Mouse (Mus musculus) splenic B cell, adult 2 months (primary cell): ENCODE measurements around the gene Grik4.

Source experiments
- DNase-seq: peaks from one replicate; pipeline ENCODE4 v3.0.0-alpha.2; 2011; ENCODE audit warnings: low read depth, low spot score
- H3K27me3 ChIP-seq: 2 replicates; pipeline ENCODE4 v1.6.1; 2012; ENCODE audit warnings: mild to moderate bottlenecking, low read length, moderate library complexity, mixed read lengths; ENCODE audit not compliant: control insufficient read depth, poor library complexity, insufficient read depth, severe bottlenecking
- H3K36me3 ChIP-seq: 2 replicates; pipeline ENCODE4 v1.6.1; 2012; ENCODE audit warnings: mild to moderate bottlenecking, low read length, moderate library complexity, mixed read lengths; ENCODE audit not compliant: control insufficient read depth, poor library complexity, insufficient read depth, severe bottlenecking

The Grik4 gene

DNA sequence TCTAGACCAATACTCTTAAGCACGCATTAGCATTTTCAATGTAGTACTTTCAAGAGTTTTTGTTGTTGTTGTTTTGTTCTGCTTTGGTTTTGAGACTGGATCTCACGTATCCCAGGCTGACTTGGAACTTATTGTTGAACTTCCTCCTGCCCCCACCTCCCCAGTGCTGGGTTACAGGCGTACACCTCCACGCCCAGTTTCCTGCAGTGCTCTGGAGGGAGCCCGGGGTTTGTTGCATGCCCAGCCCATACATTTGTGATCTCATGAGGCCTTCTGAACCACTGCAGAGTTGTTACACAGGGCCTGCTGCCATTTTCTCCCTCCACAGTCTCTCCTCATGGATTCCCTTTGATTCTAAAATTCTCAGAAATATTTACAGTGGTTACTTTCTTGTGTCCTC, 201.9 kb downstream of the Grik4 start:
- Histone ChIP-seq H3K36me3 (no peaks in the 10 kb centered on the region), H3K27me3 (no peaks in the 10 kb centered on the region)
- DNase-seq: no peak

GRCm38 (mm10) chr9:42736697-42737335, 207.5 kb downstream of the Grik4 start:
- Histone ChIP-seq H3K36me3 (no peaks in the 10 kb centered on the region), H3K27me3 (no peaks in the 10 kb centered on the region)
- no peak for DNase-seq

DNA sequence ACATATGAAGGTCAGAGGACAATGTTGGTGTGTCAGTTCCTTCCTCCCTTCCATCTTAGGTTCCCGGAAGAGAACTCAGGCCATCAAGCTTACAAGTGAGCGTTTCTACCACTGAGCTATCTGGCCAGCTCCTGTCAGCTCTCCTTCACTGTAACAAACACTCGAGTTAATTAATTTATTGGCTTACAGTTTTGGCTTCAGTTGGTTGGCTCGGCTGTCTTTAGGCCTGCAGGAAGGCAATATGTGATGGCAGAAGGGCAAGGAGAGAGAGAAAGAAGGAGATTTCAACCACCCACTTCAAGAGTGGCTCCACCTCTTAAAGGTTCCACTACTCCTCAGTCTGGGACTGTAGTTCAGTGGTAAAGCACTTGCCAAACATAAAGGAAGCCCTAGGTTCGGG, 209.2 kb downstream of the Grik4 start:
- Histone ChIP-seq H3K36me3 (no peaks in the 10 kb centered on the region), H3K27me3 (no peaks in the 10 kb centered on the region)
- DNase-seq: no peak

- DNase-seq: no peak
- Histone ChIP-seq H3K27me3 (no peaks in the 10 kb centered on the region), H3K36me3 (no peaks in the 10 kb centered on the region)
Observed at GRCm38 (mm10) chr9:42732731-42733318, 211.5 kb downstream of the Grik4 start.

DNA sequence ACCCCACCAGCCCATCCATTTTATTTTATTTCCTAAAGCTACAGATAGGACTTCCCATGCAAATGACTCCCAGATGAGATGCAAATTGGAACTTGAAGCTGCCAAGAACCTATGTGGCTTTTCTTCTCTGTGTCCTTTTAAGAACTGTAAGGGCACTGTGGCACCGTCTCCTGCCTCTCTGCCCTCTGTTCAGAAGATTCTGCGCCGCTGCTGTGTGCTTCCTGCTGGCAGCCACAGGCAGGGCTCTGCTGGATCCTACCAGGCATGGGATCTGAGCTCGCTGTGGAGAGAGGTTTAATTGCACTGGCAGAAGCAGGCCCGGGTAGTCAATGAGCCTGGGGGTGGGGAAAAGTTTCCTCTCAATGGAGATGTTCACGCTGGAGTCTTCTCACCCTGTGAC, 215.8 kb downstream of the Grik4 start:
- Histone ChIP-seq H3K27me3 (no peaks in the 10 kb centered on the region), H3K36me3 (no peaks in the 10 kb centered on the region)
- no peak for DNase-seq

DNA sequence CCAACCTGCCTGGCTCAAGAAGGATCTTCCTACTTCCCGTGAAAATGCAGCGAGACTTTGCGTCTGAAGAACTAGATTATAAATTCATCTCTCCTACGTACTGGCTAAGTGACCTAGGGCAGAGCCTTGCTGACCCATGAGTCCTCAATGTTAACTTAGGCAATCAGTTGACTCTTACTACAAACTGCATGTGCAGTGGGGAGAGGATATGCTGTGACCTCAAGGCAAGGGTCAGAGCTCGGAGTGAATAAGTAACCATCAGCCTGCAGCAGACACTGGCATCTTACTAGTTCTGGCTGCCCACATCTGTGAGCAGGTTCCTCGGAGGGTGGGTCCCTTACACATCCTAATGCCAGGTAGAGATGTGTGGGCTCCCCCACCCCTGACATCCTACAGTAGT, 216.6 kb downstream of the Grik4 start:
- no peaks in the 10 kb centered on the region for H3K27me3 ChIP-seq
- no peak for DNase-seq

DNA sequence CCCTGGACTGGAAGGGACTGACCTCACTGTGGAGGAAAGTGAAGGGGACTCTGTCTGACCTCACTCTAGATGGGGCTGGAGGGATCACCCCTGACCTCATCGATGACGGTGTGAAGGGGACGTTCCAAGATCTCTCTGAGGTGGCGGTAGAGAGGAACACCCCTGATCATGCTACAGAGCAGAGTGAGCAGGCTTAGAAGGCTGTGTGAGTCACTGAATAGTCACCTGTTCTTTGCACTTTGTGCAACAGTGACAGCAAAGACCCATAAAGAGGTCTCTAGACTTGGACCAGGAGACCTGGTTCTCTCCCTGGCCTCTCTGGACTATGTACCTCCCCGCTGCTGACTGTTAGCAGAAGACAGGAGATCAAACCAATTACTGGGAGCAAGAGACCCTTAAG, 217.1 kb downstream of the Grik4 start:
- Histone ChIP-seq H3K27me3 (no peaks in the 10 kb centered on the region), H3K36me3 (no peaks in the 10 kb centered on the region)
- no peak for DNase-seq

More for the DNA sequence above, 216.6 kb downstream of the Grik4 start:
- no peaks in the 10 kb centered on the region for H3K36me3 ChIP-seq

- Histone ChIP-seq H3K36me3 (no peaks in the 10 kb centered on the region), H3K27me3 (no peaks in the 10 kb centered on the region)
- no peak for DNase-seq
Observed at GRCm38 (mm10) chr9:42724099-42724498, 220.2 kb downstream of the Grik4 start.

DNA sequence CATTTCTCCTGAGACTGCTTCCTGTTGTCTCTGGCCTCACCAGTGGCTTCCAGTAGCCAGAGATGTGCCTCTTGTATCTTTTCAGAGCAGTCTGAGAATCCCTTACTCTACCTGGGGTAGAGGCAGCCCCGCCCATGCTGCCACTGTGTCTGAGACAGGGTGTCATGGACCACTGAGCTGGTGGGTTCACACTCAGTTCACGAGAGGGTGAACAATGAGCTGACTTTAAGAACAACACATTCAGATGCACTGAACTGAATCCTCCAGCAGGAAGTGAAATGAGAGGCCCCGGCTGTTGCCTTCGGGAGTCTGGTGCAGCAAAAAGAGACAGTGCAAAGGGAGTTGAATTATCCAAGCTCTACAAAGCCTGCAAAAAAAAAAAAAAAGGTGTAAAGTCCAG, 221.8 kb downstream of the Grik4 start:
- Histone ChIP-seq H3K27me3 (no peaks in the 10 kb centered on the region), H3K36me3 (no peaks in the 10 kb centered on the region)
- no peak for DNase-seq

- H3K27me3 ChIP-seq: no peaks in the 10 kb centered on the region
- DNase-seq: no peak
- H3K36me3 ChIP-seq: no peaks in the 10 kb centered on the region
Observed at GRCm38 (mm10) chr9:42721718-42722117, 222.6 kb downstream of the Grik4 start.

DNA sequence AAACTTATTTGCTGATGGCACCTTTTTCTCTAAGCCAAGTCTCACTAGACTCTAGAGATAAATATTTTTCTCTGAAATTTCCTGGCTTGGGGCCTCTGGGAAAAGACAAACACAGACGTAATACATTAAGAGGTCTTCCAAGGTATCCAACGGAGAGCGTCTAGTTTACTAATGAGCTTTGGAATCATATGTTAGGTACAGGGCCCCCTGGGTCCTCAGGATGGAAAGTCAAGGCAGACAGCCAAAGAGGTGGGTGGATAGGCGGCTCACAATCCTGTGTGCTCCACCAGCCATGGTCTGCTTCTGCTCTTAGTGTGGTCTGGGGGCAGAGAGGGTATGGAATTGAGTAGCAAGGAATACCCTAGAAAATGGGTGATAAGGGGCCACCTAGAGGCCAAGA, 223.1 kb downstream of the Grik4 start:
- no peaks in the 10 kb centered on the region for H3K27me3 ChIP-seq
- DNase-seq: no peak

DNA sequence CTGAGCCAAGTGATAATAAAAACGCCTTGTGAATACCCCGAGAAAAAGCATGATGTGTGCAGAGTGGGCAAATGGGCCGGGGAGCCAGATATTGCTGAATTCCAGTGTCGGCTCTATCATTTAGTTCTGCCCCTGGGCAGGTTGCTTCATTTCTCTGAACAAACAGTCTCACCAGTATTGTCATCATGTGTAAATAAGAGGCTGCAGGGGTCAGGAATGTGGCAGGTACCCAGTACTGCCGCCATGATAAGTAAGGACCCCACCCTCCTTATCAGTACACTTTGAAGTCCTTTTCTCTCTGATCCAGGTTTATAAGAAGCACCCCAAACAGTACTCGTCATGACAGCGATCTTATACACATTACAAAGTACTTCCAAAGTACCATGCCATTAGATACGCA, 230.4 kb downstream of the Grik4 start:
- no peak for DNase-seq

More for the DNA sequence above, 223.1 kb downstream of the Grik4 start:
- no peaks in the 10 kb centered on the region for H3K36me3 ChIP-seq

GRCm38 (mm10) chr9:42705848-42706247, 238.4 kb downstream of the Grik4 start:
- no peak for DNase-seq
- Histone ChIP-seq H3K36me3 (no peaks in the 10 kb centered on the region), H3K27me3 (no peaks in the 10 kb centered on the region)

More for the DNA sequence above, 230.4 kb downstream of the Grik4 start:
- no peaks in the 10 kb centered on the region for H3K36me3 ChIP-seq
- H3K27me3 ChIP-seq: no peaks in the 10 kb centered on the region

GRCm38 (mm10) chr9:42703191-42703854, 241.0 kb downstream of the Grik4 start:
- no peaks in the 10 kb centered on the region for H3K36me3 ChIP-seq
- no peaks in the 10 kb centered on the region for H3K27me3 ChIP-seq
- no peak for DNase-seq

DNA sequence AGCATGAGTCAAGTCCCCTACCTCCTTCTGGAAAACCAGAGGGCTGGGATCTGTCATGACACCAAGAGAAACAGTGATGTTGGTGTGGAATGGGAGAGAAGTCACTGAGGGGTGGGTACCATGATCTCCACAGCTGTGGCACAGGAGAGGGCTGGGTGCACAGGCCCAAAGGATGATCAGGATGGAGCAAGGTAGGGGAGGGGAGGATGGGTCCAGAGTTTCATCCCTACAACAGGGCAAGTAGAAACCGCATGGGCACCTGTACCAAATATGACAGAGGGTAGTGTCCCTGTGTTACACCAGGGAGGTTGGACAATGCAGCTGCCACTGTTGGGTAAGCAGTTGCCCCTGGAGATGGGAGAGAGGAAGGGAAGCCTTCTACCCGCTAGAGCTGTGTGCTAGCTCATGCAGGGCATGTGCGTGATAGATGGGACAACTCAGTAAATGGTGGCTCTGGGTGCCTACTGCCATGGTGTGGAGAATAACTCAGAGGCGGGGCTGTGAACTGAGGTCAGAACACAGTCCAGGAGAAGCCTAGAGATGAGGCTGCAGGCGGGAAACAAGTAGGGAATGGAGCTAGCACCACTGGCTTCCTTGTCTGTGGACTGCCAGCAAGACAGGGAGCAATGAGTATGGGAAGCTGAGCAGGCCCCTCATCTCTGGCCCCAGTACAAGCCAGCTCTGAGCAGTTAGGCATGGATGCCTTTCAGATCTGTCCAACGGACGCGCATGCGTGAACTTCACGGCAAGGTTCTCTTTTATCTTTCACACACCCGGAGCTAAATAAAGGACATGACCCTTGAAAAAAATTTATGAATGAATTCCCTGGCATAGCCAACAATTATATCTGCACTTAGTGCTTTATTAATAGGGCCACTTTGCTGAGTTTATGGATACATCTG, 241.8 kb downstream of the Grik4 start:
- DNase-seq: no peak

More for the DNA sequence above, 241.8 kb downstream of the Grik4 start:
- H3K36me3 ChIP-seq: no peaks in the 10 kb centered on the region
- no peaks in the 10 kb centered on the region for H3K27me3 ChIP-seq
